Mouse (Mus musculus) embryonic facial prominence, embryonic 14.5 days (tissue): Measurements from ENCODE around the gene Zscan5b. TPM values are rescaled to one million over a fixed set of nuclear protein-coding genes. Genes with fewer than 3 reads are reported as not detected.
"Not testable (repeated sequence)": the region's sequence is repeated elsewhere in the genome, so short reads cannot be mapped to it uniquely, and the experiment has no call there.

ENCODE experiments used
- ATAC-seq: fragments of 200-750 bp; cut with Nextera tagmentation; 2 replicates; pipeline ENCODE4 v1.8.0; 2017; ENCODE audit warnings: low read depth, moderate number of reproducible peaks, moderate TSS enrichment
- DNase-seq: peaks from one replicate; pipeline ENCODE4 v3.0.0-alpha.2; 2015; ENCODE audit warnings: low spot score
- H3K27ac ChIP-seq: fragments of 300-500 bp; sonication (generic); replicated peaks from 2 replicates; pipeline ENCODE4 v1.5.1; 2014; ENCODE audit warnings: low read depth, mild to moderate bottlenecking, low read length, moderate library complexity
- H3K27me3 ChIP-seq: fragments of 300-500 bp; sonication (generic); replicated peaks from 2 replicates; pipeline ENCODE4 v1.6.1; 2014; ENCODE audit warnings: low read length; ENCODE audit not compliant: control insufficient read depth, insufficient read depth
- H3K36me3 ChIP-seq: fragments of 300-500 bp; sonication (generic); 2 replicates; pipeline ENCODE4 v1.6.1; 2014; ENCODE audit warnings: low read length, mixed read lengths; ENCODE audit not compliant: control insufficient read depth, insufficient read depth
- H3K4me1 ChIP-seq: fragments of 300-500 bp; sonication (generic); 2 replicates; pipeline ENCODE4 v1.6.1; 2014; ENCODE audit warnings: antibody characterized with exemption, low read length; ENCODE audit not compliant: control insufficient read depth, insufficient read depth
- H3K4me2 ChIP-seq: fragments of 300-500 bp; sonication (generic); 2 replicates; pipeline ENCODE4 v1.6.1; 2014; ENCODE audit warnings: low read depth, mild to moderate bottlenecking, low read length, moderate library complexity, mixed read lengths
- H3K4me3 ChIP-seq: fragments of 300-500 bp; sonication (generic); 2 replicates; pipeline ENCODE4 v1.5.1; 2014; ENCODE audit warnings: low read depth, mild to moderate bottlenecking, low read length
- H3K9ac ChIP-seq: fragments of 300-500 bp; sonication (generic); 2 replicates; pipeline ENCODE4 v1.6.1; 2014; ENCODE audit warnings: low read depth, mild to moderate bottlenecking, low read length, moderate library complexity, mixed read lengths
- H3K9me3 ChIP-seq: fragments of 300-500 bp; sonication (generic); 2 replicates; pipeline ENCODE4 v1.6.1; 2016; ENCODE audit warnings: low read length; ENCODE audit not compliant: control insufficient read depth
- WGBS: fragments of 180-500 bp; shearing (Covaris S2); extraction: QIAGEN DNeasy Blood & Tissue Kit; methylation state at CpG from one replicate; pipeline ENCODE4 v1.1.7; 2014; 5-methylcytosine and 5-hydroxymethylcytosine counted together
- polyA plus RNA-seq: library from polyadenylated mRNA; unstranded; fragments of >200 nt; fragmentation: Nextera tagmentation; extraction: Ambion mirVana; gene quantifications from 2 replicates; pipeline ENCODE4 v1.2.1, GENCODE M21; 2014

The Zscan5b gene
- polyA plus RNA-seq, 1 experiment from 2014 or later = not detected

- ATAC-seq (no peak), DNase-seq (no peak)
- Histone ChIP-seq H3K27ac (no peak overlapping the region), H3K4me2 (no peak overlapping the region), H3K9me3 (no peaks in the 10 kb centered on the region), H3K4me3 (no peak overlapping the region), H3K4me1 (no peaks in the 10 kb centered on the region), H3K27me3 (no peaks in the 10 kb centered on the region), H3K9ac (no peak overlapping the region), H3K36me3 (no peaks in the 10 kb centered on the region)
- 84% methylated on average over 4 of the region's 4 CpGs for WGBS
Observed at GRCm38 (mm10) chr7:6257386-6257785, 35.3 kb downstream of the Zscan5b start.

GRCm38 (mm10) chr7:6258232-6259220, 36.4 kb downstream of the Zscan5b start:
- DNase-seq = no peak
- 33% methylated on average over 16 of the region's 16 CpGs for WGBS
- ATAC-seq = no peak

GRCm38 (mm10) chr7:6260004-6260403, 37.9 kb downstream of the Zscan5b start:
- 38% methylated on average over 2 of the region's 2 CpGs for WGBS
- not testable (repeated sequence) for H3K4me3 ChIP-seq

More at GRCm38 (mm10) chr7:6258232-6259220, 36.4 kb downstream of the Zscan5b start:
- Histone ChIP-seq H3K9ac (no peak overlapping the region), H3K9me3 (no peaks in the 10 kb centered on the region), H3K27ac (no peak overlapping the region), H3K4me2 (no peak overlapping the region), H3K27me3 (no peaks in the 10 kb centered on the region), H3K36me3 (no peaks in the 10 kb centered on the region), H3K4me3 (no peak overlapping the region), H3K4me1 (no peaks in the 10 kb centered on the region)

GRCm38 (mm10) chr7:6262120-6262519, 40.0 kb downstream of the Zscan5b start:
- no peak overlapping the region for H3K4me2 ChIP-seq
- H3K4me1 ChIP-seq = no peaks in the 10 kb centered on the region
- no peaks in the 10 kb centered on the region for H3K36me3 ChIP-seq
- no peaks in the 10 kb centered on the region for H3K27me3 ChIP-seq
- ATAC-seq = no peak
- 84% methylated on average over 3 of the region's 3 CpGs for WGBS
- DNase-seq = no peak
- no peak overlapping the region for H3K4me3 ChIP-seq
- H3K9ac ChIP-seq = no peak overlapping the region
- H3K27ac ChIP-seq = no peak overlapping the region
- no peaks in the 10 kb centered on the region for H3K9me3 ChIP-seq

More at GRCm38 (mm10) chr7:6260004-6260403, 37.9 kb downstream of the Zscan5b start:
- H3K4me2 ChIP-seq, H3K9ac ChIP-seq, ATAC-seq, DNase-seq, H3K27ac ChIP-seq, H3K36me3 ChIP-seq, H3K4me1 ChIP-seq, H3K9me3 ChIP-seq, H3K27me3 ChIP-seq: not testable (repeated sequence)

- H3K36me3 ChIP-seq = no peaks in the 10 kb centered on the region
- H3K27ac ChIP-seq = no peak overlapping the region
- H3K27me3 ChIP-seq = no peaks in the 10 kb centered on the region
- H3K4me3 ChIP-seq = no peak overlapping the region
- 72% methylated on average over 4 of the region's 4 CpGs for WGBS
- ATAC-seq (no peak), DNase-seq (no peak)
- H3K4me2 ChIP-seq = no peak overlapping the region
- no peaks in the 10 kb centered on the region for H3K9me3 ChIP-seq
- H3K4me1 ChIP-seq = no peaks in the 10 kb centered on the region
- no peak overlapping the region for H3K9ac ChIP-seq
Observed at GRCm38 (mm10) chr7:6262984-6263383, 40.9 kb downstream of the Zscan5b start.

- H3K9me3 ChIP-seq = no peaks in the 10 kb centered on the region
- DNase-seq (no peak), ATAC-seq (no peak)
- no peak overlapping the region for H3K9ac ChIP-seq
- H3K4me2 ChIP-seq = no peak overlapping the region
- H3K4me1 ChIP-seq = no peaks in the 10 kb centered on the region
- no peaks in the 10 kb centered on the region for H3K36me3 ChIP-seq
- 58% methylated on average over 8 of the region's 8 CpGs for WGBS
- H3K4me3 ChIP-seq = no peak overlapping the region
- H3K27me3 ChIP-seq = no peaks in the 10 kb centered on the region
- H3K27ac ChIP-seq = no peak overlapping the region
Observed at GRCm38 (mm10) chr7:6265695-6266094, 43.6 kb downstream of the Zscan5b start.

GRCm38 (mm10) chr7:6277906-6278305, 55.8 kb downstream of the Zscan5b start:
- Histone ChIP-seq H3K9me3 (no peaks in the 10 kb centered on the region), H3K9ac (no peak overlapping the region), H3K4me3 (no peak overlapping the region), H3K4me1 (no peaks in the 10 kb centered on the region), H3K27me3 (no peaks in the 10 kb centered on the region), H3K27ac (no peak overlapping the region), H3K36me3 (no peaks in the 10 kb centered on the region), H3K4me2 (no peak overlapping the region)
- 54% methylated on average over 3 of the region's 3 CpGs for WGBS
- ATAC-seq = no peak
- DNase-seq = no peak

- Histone ChIP-seq H3K9ac (no peak overlapping the region; the same call in 1 of the 2 replicates), H3K36me3 (no peaks in the 10 kb centered on the region), H3K4me3 (peak overlapping the region; percentile 55), H3K4me2 (peak overlapping the region; percentile 66), H3K9me3 (no peaks in the 10 kb centered on the region), H3K27me3 (no peaks in the 10 kb centered on the region), H3K4me1 (peaks cover 12% of the 10 kb centered on the region), H3K27ac (no peak overlapping the region)
- DNase-seq (peak; percentile 84), ATAC-seq (no peak)
- WGBS = 0% methylated on average over 1 of the region's 1 CpGs
Observed at GRCm38 (mm10) chr7:6282749-6283148, 60.7 kb downstream of the Zscan5b start.
